Mouse (Mus musculus): Measurements from ENCODE around the gene Mroh8. TPM values are rescaled to one million over a fixed set of nuclear protein-coding genes. Genes with fewer than 3 reads are reported as not detected.

Gene Mroh8
- polyA plus RNA-seq (2014; fragmentation: Illumina TruSeq; extraction: RNeasy Lipid Tissue Mini Kit (QIAGEN cat#74804); ENCODE audit: low read depth, low replicate concordance): 0.28 TPM

DNA sequence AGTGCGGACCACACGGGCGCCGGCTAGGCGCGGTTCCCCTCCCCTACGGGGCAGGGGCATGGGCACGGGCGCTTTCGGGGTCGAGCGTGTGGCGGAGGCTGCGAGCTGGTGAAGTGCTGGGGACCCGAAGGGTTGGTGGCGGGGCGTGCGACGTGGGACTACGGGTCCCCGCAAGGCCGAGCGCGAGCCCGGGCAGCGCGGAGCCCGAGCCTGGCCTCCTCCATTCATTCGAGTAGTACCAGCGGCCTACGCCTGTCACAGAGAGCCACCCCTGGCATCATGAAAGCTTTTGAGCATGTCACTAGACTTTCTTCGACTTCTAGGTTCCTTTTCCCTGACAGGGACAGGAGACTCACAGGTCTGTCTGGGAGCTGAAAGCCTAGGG, at the start of gene Mroh8:
TSS of gene Mroh8 (minus strand) at position 134 of the 385 bp plus-strand sequence.

DNA sequence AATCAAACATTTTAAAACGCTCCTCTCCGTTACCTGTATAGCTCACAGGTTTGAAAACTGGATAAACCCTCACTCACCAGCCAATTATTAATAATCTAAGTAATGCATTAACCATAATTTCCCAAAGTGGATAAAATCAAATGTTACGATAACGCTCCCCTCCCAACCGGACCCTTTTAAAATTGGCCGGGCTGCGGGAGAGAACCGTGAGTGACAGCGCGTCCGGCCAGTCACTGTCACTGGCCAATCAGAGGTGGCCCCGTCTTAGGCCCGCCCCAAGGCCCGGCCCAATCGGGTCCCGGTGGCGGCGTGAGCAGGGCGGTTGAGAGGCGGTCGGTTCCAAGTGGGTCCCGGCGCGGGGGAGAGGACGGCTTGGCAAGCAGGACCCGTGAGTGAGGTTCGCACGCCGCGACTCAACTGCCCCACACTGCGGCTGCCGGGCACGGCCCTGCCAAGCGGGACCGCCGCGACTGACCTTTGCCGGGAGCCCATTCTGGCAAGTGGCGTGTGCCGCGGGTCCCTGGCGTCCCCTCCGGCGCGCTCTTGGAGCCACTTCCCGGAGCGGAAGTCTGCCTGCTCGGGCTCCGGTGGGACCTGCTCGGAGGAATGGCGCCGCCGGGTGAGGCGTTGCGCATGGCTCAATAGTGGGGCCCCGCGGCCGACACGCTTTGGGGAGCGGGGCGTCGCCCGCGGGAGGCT, 483 bp downstream of the Mroh8 start, which contains the start of gene Rpn2:
TSS of gene Rpn2 (plus strand) at position 301 of the 699 bp plus-strand sequence.

DNA sequence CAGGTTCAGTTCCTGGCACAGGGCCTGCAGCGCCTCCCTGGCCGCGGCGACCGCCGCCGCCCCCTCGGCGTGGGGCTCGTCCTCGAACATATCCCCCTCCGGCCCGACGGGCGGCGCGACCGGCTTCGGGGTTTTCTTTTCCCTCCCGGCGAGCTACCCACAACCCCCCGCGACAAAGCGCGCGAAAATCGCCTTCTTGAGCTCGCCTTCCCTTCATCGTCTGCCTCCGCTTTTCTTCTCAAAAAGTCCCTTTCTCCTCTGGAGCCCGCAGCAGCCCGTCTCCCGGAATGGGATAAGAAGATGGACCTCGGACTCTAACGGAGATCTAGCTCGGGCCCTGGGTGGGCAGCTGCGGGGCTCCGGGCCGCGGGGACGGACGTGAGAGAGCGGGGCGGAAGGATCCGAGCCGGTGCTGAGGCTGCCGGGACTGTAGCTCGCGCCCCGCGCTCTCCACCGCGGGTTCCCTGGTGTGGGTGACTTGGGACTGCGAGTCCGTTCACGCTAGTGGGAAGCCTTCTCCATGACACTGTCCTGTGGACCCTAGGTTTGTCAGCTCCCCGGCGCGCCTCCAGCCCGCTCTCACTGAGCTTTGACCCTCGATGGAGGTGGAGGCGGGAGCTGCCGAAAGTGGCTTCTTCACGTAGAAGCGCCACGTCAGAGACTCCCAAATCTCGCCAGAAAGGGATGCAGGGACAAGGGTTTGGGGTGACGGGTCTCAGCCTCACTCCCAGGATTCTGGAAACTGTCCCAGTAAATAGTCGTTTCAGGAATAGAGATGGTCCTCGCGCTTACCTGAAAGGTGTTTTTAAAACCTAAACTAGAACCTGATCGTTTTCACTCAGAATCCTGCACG, 74.8 kb downstream of the Mroh8 start, which contains the start of gene Rbl1:
TSS of gene Rbl1 (minus strand) at position 169 of the 853 bp plus-strand sequence.

Other genes with a start within 250 kb of the Mroh8 start
- 0.28 TPM for gene Soga1, start 200.3 kb downstream of the Mroh8 start, polyA plus RNA-seq (2014; fragmentation: Illumina TruSeq; extraction: RNeasy Lipid Tissue Mini Kit (QIAGEN cat#74804); ENCODE audit: low read depth, low replicate concordance)
- gene Tldc2, start 192.5 kb downstream of the Mroh8 start, polyA plus RNA-seq (2014; fragmentation: Illumina TruSeq; extraction: RNeasy Lipid Tissue Mini Kit (QIAGEN cat#74804); ENCODE audit: low read depth, low replicate concordance): not detected
- 347 TPM for gene Samhd1, start 144.3 kb downstream of the Mroh8 start, polyA plus RNA-seq (2014; fragmentation: Illumina TruSeq; extraction: RNeasy Lipid Tissue Mini Kit (QIAGEN cat#74804); ENCODE audit: low read depth, low replicate concordance)
- 54.1 TPM for gene Rbl1, start 75.0 kb downstream of the Mroh8 start, polyA plus RNA-seq (2014; fragmentation: Illumina TruSeq; extraction: RNeasy Lipid Tissue Mini Kit (QIAGEN cat#74804); ENCODE audit: low read depth, low replicate concordance)
- 186 TPM for gene Rpn2, start 532 bp downstream of the Mroh8 start, polyA plus RNA-seq (2014; fragmentation: Illumina TruSeq; extraction: RNeasy Lipid Tissue Mini Kit (QIAGEN cat#74804); ENCODE audit: low read depth, low replicate concordance)
- gene Ghrh, start 68.0 kb upstream of the Mroh8 start, polyA plus RNA-seq (2014; fragmentation: Illumina TruSeq; extraction: RNeasy Lipid Tissue Mini Kit (QIAGEN cat#74804); ENCODE audit: low read depth, low replicate concordance): not detected
- gene Manbal, start 88.0 kb upstream of the Mroh8 start, polyA plus RNA-seq (2014; fragmentation: Illumina TruSeq; extraction: RNeasy Lipid Tissue Mini Kit (QIAGEN cat#74804); ENCODE audit: low read depth, low replicate concordance): 5.0 TPM
- gene Src, start 138.9 kb upstream of the Mroh8 start, polyA plus RNA-seq (2014; fragmentation: Illumina TruSeq; extraction: RNeasy Lipid Tissue Mini Kit (QIAGEN cat#74804); ENCODE audit: low read depth, low replicate concordance): 5.2 TPM